Mouse (Mus musculus) heart, postnatal 36 days (tissue): ENCODE results near the gene Gtf3c5. TPM values are rescaled to one million over a fixed set of nuclear protein-coding genes. Genes with fewer than 3 reads are reported as not detected.

ENCODE experiments used
- DNase-seq, 2 experiments: peaks; one replicate each; pipeline ENCODE4 v3.0.0; 2021 to 2022
- intact Hi-C: fragments of 180-260 bp; cut with DNase I; formaldehyde crosslinking; loops from one replicate; pipeline ENCODE4 v1.15.1; 2025
- total RNA-seq, 2 experiments: library from RNA; stranded (reverse); gene quantifications; 2 replicates each; pipeline ENCODE4 v1.2.3; 2021

Gene Gtf3c5
- total RNA-seq = 10 to 100 TPM in 1 of 2 experiments, 1 to 10 TPM in 1; 9.6 to 11.5 TPM

GRCm38 (mm10) chr2:28583651-28584050, at the start of gene Gtf3c5:
Gene Gtf3c5, minus strand, starts transcription at chr2:28583751.
- intact Hi-C loops = loop anchor here (10.0 kb wide), 1 partner anchor 1669 kb away; the partner anchor contains the start of genes Med22, Rpl7a, Surf1 and Surf2

GRCm38 (mm10) chr2:28633136-28633535, 49.6 kb upstream of the Gtf3c5 start:
- no peak for DNase-seq

More at GRCm38 (mm10) chr2:28583651-28584050, at the start of gene Gtf3c5:
- no peak for DNase-seq

GRCm38 (mm10) chr2:28632626-28633025, 49.1 kb upstream of the Gtf3c5 start:
- DNase-seq = no peak
- intact Hi-C loops = no loop called here

More at GRCm38 (mm10) chr2:28633136-28633535, 49.6 kb upstream of the Gtf3c5 start:
- intact Hi-C loops = no loop called here

DNA sequence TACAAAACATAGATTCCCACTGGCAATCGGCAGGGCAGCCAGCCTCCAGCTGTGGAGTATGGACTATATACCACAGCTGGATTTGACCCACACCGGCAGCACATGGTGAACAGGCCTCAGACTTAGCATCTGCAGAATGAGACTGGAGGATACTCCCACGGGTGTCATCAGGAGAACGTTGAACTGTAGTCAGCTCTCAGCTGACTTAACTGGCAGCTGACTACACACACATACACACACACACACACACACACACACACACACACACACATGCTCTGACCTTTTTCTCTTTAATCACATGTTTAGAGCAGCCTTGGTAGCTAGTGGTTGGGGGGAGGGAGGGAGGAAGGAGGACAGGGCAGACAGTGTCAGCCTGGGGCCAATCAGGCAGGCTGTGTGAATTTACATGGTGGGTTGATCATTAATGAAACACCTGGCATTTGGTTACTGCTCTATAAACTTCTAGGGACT, 46.4 kb upstream of the Gtf3c5 start:
- intact Hi-C loops = no loop called here

GRCm38 (mm10) chr2:28628053-28628452, 44.5 kb upstream of the Gtf3c5 start:
- DNase-seq = no peak
- intact Hi-C loops = no loop called here

More for the DNA sequence above, 46.4 kb upstream of the Gtf3c5 start:
- DNase-seq = no peak

- intact Hi-C loops = no loop called here
- DNase-seq = no peak
These were observed 42.5 kb upstream of the Gtf3c5 start for GRCm38 (mm10) chr2:28626038-28626437.

- intact Hi-C loops = no loop called here
- DNase-seq = no peak
These were observed 41.3 kb upstream of the Gtf3c5 start for GRCm38 (mm10) chr2:28624870-28625269.

- intact Hi-C loops = loop anchor here (1.0 kb wide), 1 partner anchor 29 kb away; no protein-coding TSS in a partner anchor
- DNase-seq = peak; percentile 29 to 43
These were observed 39.1 kb upstream of the Gtf3c5 start for GRCm38 (mm10) chr2:28622521-28623124.

DNA sequence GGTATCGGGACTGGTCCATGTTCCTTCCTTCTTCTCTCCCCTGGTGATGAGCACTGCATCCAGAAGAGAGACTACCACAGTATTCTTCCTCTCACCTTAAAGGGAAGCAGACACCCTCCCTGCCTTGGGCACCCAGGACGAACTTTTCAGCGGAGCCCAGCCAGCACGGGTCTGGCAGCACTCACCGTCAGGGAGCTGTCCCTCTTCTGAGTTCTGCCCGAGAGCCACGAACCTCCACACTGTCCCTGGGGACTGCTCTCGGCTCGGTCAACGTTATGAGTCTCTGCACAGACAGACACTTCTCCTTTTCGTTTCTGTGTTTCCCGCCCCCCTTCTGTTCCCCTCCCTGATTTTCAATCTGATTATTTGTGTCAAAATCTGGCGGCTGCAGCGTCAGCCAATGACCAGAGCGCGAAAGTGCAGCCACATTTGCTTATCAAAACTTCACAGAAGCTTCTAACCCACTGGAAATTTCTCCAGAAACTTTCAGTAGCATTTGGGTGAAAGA, 38.2 kb upstream of the Gtf3c5 start, which contains the start of gene Gfi1b:
Gfi1b (minus strand) TSS at position 319 of the 508 bp plus-strand sequence.
- intact Hi-C loops = loop anchor here (1.0 kb wide), 1 partner anchor 28 kb away; no protein-coding TSS in a partner anchor
- peak in 1 of 2 experiments; percentile 17 for DNase-seq

- intact Hi-C loops = no loop called here
- DNase-seq = no peak
These were observed 37.6 kb upstream of the Gtf3c5 start for GRCm38 (mm10) chr2:28621111-28621510.

DNA sequence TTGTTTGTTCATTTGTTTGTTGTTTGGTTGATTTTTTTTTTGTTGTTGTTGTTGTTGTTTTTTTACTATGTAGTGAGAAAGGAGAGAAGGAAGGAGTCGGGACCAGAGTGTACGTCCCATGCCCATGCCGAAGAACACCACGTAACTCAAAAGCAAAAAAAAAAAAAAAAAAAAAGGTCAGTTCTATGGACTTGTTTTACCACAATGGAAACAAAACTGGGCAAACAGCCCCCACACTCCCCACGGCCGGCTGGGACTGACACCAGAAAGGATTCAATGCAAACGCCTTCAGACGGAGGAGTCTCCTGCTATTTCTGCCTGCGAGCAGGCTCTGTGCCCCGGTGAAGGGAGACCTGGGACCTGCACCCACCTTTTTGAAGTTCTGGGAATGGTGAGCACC, 37.0 kb upstream of the Gtf3c5 start:
- DNase-seq = no peak
- intact Hi-C loops = no loop called here

- no peak for DNase-seq
- intact Hi-C loops = no loop called here
These were observed 35.8 kb upstream of the Gtf3c5 start for GRCm38 (mm10) chr2:28619369-28619768.

DNA sequence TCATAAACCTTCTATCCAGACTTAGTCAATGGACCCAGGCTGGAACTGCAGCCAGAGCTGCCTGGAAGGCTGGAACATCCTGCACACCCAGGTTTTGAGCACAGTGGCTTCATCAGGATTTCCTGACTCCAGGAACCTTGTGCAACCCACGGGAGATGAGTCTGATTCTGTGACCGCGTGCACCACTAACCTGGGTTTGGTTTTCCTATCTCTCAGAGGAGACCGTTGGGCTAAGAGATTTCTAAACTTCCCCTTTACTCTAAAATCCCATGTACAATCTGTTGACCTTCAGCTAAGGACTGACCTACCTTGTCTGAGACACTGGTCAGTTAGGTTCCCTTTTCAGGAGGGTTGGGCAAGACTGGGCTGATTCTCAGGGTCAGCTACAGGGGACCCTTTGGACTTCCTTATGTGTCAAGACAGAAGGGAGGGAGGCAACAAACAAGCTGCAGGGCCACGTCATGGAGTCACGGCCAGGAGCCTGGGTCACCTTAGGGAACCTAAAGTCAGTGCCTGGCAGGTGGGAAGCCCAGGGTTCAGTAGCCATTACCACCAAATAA, 35.3 kb upstream of the Gtf3c5 start:
- intact Hi-C loops = no loop called here
- no peak for DNase-seq

DNA sequence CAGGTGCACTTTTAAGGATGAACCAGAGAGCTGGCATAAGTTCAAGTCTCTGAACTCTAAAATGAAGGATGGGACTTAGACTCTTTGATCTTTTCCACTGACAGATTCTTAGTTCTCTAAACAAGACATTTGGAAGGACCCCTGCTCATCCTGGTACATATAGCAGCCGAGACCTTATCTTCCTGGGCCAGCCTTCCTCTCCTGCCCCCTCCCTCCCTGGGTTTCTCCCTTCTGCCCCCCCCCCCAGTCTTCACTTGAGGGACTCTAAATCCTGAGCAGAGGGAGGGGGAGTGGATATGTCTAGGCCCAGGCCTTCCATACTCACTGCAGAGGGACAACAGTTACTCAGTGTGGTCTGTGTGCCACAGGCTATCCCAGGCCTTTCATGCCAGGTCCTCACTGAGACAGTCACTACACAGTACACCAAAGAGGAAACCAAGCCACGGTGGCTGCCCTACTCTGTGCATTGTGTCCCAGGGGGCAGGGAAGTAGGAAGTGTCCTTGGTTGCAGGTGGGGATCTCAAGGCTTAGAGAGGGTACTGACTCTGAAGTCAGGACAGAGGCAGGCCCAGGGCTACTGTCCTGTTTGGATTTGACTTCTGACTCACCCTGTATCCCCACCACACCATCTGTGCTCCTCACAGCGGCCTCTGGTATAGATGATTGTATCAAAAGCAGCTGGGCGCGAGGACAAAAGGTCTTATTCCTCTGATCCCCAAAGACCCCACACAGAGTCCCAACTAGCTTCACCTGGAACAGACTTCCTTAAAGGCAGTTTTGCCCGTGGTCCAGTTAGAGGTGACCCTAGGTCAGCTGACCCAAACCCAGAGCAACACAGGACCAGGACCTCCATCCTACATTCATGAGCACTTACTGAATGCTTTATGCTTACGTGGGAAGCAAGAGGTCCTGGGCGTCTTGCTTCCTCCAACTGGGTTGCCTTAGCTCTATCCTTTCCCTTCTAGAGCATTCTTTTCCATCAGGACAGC, 34.2 kb upstream of the Gtf3c5 start:
- intact Hi-C loops = no loop called here
- no peak for DNase-seq

DNA sequence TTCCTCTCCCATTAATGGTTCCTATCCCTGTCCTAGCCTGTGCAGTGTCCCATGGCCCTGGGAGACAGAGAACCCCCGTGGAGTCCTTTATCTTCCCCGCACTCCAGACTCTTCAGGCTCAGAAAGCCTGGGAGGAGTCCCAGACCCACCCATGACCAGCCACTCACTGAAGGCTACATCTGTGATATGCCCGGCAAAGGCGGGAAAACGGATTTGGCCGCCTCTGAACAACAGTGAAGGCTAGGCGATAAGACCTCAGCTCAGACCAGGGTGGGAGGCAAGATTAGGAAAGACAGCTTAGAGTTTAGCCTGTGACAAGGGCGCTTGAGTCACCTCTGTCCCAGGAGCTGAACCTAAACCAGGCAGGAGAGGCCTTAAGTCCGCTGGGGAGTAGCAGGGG, 33.3 kb upstream of the Gtf3c5 start:
- intact Hi-C loops = no loop called here
- no peak for DNase-seq

GRCm38 (mm10) chr2:28616358-28616757, 32.8 kb upstream of the Gtf3c5 start:
- no peak for DNase-seq
- intact Hi-C loops = no loop called here

DNA sequence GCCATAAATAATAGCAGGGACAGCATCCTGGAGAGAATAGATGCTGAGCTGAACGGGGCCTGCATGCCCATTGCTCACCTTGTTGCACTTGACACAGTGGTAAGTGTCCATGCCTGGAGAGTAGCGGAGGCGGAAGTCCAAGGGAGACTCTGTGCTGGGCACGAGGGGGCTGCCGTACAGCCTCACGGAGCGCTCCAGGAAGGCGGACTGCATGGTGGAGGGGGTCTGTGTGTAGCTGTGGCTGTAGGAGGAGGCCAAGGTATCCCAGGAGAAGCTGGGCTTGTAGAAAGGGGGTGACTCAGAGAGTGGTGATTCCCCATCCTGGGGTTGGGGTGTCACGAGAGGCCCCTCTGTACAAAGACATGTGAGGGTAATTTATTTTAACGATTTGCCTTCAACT, 30.0 kb upstream of the Gtf3c5 start:
- intact Hi-C loops = no loop called here

GRCm38 (mm10) chr2:28612436-28613063, 29.0 kb upstream of the Gtf3c5 start:
- no peak for DNase-seq
- intact Hi-C loops = no loop called here

More for the DNA sequence above, 30.0 kb upstream of the Gtf3c5 start:
- no peak for DNase-seq

GRCm38 (mm10) chr2:28611407-28611787, 27.8 kb upstream of the Gtf3c5 start:
- no peak for DNase-seq
- intact Hi-C loops = no loop called here
